Mouse (Mus musculus) hematopoietic stem cell, adult 5-6 weeks (primary cell): ENCODE data around the gene Zbtb8os. TPM values are rescaled to one million over a fixed set of nuclear protein-coding genes. Genes with fewer than 3 reads are reported as not detected.

ENCODE experiments used
- ATAC-seq, 2 experiments: fragments of 125-278 bp in 1 of 2; replicated peaks in 1 of 2; 2 replicates each; pipeline ENCODE4 v1.8.0; 2016 to 2017; ENCODE audit warnings: inconsistent platforms in 2 of 2, mild to moderate bottlenecking in 2 of 2, moderate number of reproducible peaks in 2 of 2, low read depth in 1 of 2, moderate TSS enrichment in 1 of 2; ENCODE audit not compliant: low FRiP score in 2 of 2, poor library complexity in 2 of 2, severe bottlenecking in 2 of 2, insufficient read depth in 1 of 2, low TSS enrichment in 1 of 2
- total RNA-seq: library from RNA; stranded (forward); fragments of 172-1452, 232-1000 nt; gene quantifications from 2 replicates; pipeline ENCODE4 v1.2.3, GENCODE M21; 2017

The Zbtb8os gene
- total RNA-seq: 89.1 and 106 TPM in 2 replicates

- peak; percentile 89 to 94 for ATAC-seq
These were observed at the start of gene Zbtb8os, which contains the start of gene Rbbp4 for GRCm38 (mm10) chr4:129335216-129336074. Gene Zbtb8os (plus strand): TSS chr4:129335695. Gene Rbbp4 (minus strand): TSS chr4:129335370.

GRCm38 (mm10) chr4:129286001-129286682 lies 49.4 kb upstream of the Zbtb8os start:
- ATAC-seq: peak in 1 of 2 experiments; percentile 42; a peak in 1 of 4 replicates

GRCm38 (mm10) chr4:129286683-129287471 lies 48.6 kb upstream of the Zbtb8os start:
- ATAC-seq: no peak

- no peak for ATAC-seq
These were observed 48.0 kb upstream of the Zbtb8os start, which contains the start of gene Sync for GRCm38 (mm10) chr4:129287472-129287981. Gene Sync (plus strand): TSS chr4:129287617.

GRCm38 (mm10) chr4:129288067-129288466 lies 47.4 kb upstream of the Zbtb8os start:
- no peak for ATAC-seq

- no peak for ATAC-seq
These were observed 45.8 kb upstream of the Zbtb8os start for GRCm38 (mm10) chr4:129289671-129290070.

- ATAC-seq: no peak
These were observed 42.7 kb upstream of the Zbtb8os start for GRCm38 (mm10) chr4:129292831-129293230.

- ATAC-seq: no peak
These were observed 41.8 kb upstream of the Zbtb8os start for GRCm38 (mm10) chr4:129293702-129294101.

- no peak for ATAC-seq
These were observed 40.3 kb upstream of the Zbtb8os start for GRCm38 (mm10) chr4:129295188-129295587.

- no peak for ATAC-seq
These were observed 39.4 kb upstream of the Zbtb8os start for GRCm38 (mm10) chr4:129296066-129296465.

GRCm38 (mm10) chr4:129297724-129298123 lies 37.8 kb upstream of the Zbtb8os start:
- 0 out of 4 replicates have a peak, but pooled peaks of 1 of the 2 experiments have one; percentile 12 for ATAC-seq

- ATAC-seq: no peak
These were observed 36.4 kb upstream of the Zbtb8os start for GRCm38 (mm10) chr4:129299121-129299520.

GRCm38 (mm10) chr4:129303401-129303800 lies 32.1 kb upstream of the Zbtb8os start:
- ATAC-seq: no peak

GRCm38 (mm10) chr4:129303816-129304215 lies 31.7 kb upstream of the Zbtb8os start:
- no peak for ATAC-seq

- ATAC-seq: no peak
These were observed 31.2 kb upstream of the Zbtb8os start for GRCm38 (mm10) chr4:129304306-129304705.

GRCm38 (mm10) chr4:129307936-129308335 lies 27.6 kb upstream of the Zbtb8os start:
- ATAC-seq: no peak

GRCm38 (mm10) chr4:129313886-129314285 lies 21.6 kb upstream of the Zbtb8os start:
- ATAC-seq: no peak
